Mouse (Mus musculus): ENCODE measurements around the gene Pik3ca. TPM values are rescaled to one million over a fixed set of nuclear protein-coding genes. Genes with fewer than 3 reads are reported as not detected.

Pik3ca gene
- polyA plus RNA-seq, 1 experiment, result not detected

GRCm38 (mm10) chr3:32398175-32398538 is 686 bp downstream of the Pik3ca start:
- Histone ChIP-seq H3K27ac (ENCODE audit: insufficient read depth, low read depth, low read length) (no peak overlapping the region), H3K4me3 (ENCODE audit: insufficient read depth, low read depth, low read length) (no peak overlapping the region), H3K4me1 (ENCODE audit: control insufficient read depth, insufficient read depth, low read length) (peaks cover 8% of the 10 kb centered on the region)
- 0% methylated on average over 7 of the region's 7 CpGs for WGBS
- no peak for TF ChIP-seq POLR2A (IDR thresholded peaks at IDR 0.05; ENCODE audit: insufficient read depth, low read depth, low read length)
- no peak for TF ChIP-seq CTCF (IDR thresholded peaks at IDR 0.05; ENCODE audit: insufficient read depth, low read depth, low read length)

GRCm38 (mm10) chr3:32398623-32399022 is 1.2 kb downstream of the Pik3ca start:
- H3K4me3 ChIP-seq (ENCODE audit: insufficient read depth, low read depth, low read length), result no peak overlapping the region; the same call in 1 of the 2 replicates
- 12% methylated on average over 4 of the region's 4 CpGs for WGBS
- H3K4me1 ChIP-seq (ENCODE audit: control insufficient read depth, insufficient read depth, low read length), result peaks cover 11% of the 10 kb centered on the region
- H3K27ac ChIP-seq (ENCODE audit: insufficient read depth, low read depth, low read length), result no peak overlapping the region
- TF ChIP-seq CTCF (IDR thresholded peaks at IDR 0.05; ENCODE audit: insufficient read depth, low read depth, low read length) (no peak), POLR2A (IDR thresholded peaks at IDR 0.05; ENCODE audit: insufficient read depth, low read depth, low read length) (no peak)

GRCm38 (mm10) chr3:32399381-32399780 is 1.9 kb downstream of the Pik3ca start:
- 35% methylated on average over 4 of the region's 4 CpGs for WGBS
- no peak overlapping the region for H3K4me3 ChIP-seq (ENCODE audit: insufficient read depth, low read depth, low read length)
- no peak for TF ChIP-seq POLR2A (IDR thresholded peaks at IDR 0.05; ENCODE audit: insufficient read depth, low read depth, low read length)
- TF ChIP-seq CTCF (IDR thresholded peaks at IDR 0.05; ENCODE audit: insufficient read depth, low read depth, low read length), result no peak

GRCm38 (mm10) chr3:32399931-32400330 is 2.5 kb downstream of the Pik3ca start:
- no peak overlapping the region for H3K4me3 ChIP-seq (ENCODE audit: insufficient read depth, low read depth, low read length)
- 60% methylated on average over 2 of the region's 2 CpGs for WGBS
- TF ChIP-seq CTCF (IDR thresholded peaks at IDR 0.05; ENCODE audit: insufficient read depth, low read depth, low read length) (no peak), POLR2A (IDR thresholded peaks at IDR 0.05; ENCODE audit: insufficient read depth, low read depth, low read length) (no peak)
- no peak overlapping the region for H3K27ac ChIP-seq (ENCODE audit: insufficient read depth, low read depth, low read length)
- H3K4me1 ChIP-seq (ENCODE audit: control insufficient read depth, insufficient read depth, low read length), result peaks cover 11% of the 10 kb centered on the region

More at GRCm38 (mm10) chr3:32399381-32399780, 1.9 kb downstream of the Pik3ca start:
- Histone ChIP-seq H3K27ac (ENCODE audit: insufficient read depth, low read depth, low read length) (no peak overlapping the region), H3K4me1 (ENCODE audit: control insufficient read depth, insufficient read depth, low read length) (peaks cover 11% of the 10 kb centered on the region)

- TF ChIP-seq POLR2A (IDR thresholded peaks at IDR 0.05; ENCODE audit: insufficient read depth, low read depth, low read length) (no peak), CTCF (IDR thresholded peaks at IDR 0.05; ENCODE audit: insufficient read depth, low read depth, low read length) (no peak)
- Histone ChIP-seq H3K4me3 (ENCODE audit: insufficient read depth, low read depth, low read length) (no peak overlapping the region), H3K27ac (ENCODE audit: insufficient read depth, low read depth, low read length) (no peak overlapping the region), H3K4me1 (ENCODE audit: control insufficient read depth, insufficient read depth, low read length) (peaks cover 8% of the 10 kb centered on the region)
- 72% methylated on average over 3 of the region's 3 CpGs for WGBS
Measured at GRCm38 (mm10) chr3:32401591-32401990, 4.1 kb downstream of the Pik3ca start.

GRCm38 (mm10) chr3:32402990-32403885 is 5.8 kb downstream of the Pik3ca start:
- no peak for TF ChIP-seq CTCF (IDR thresholded peaks at IDR 0.05; ENCODE audit: insufficient read depth, low read depth, low read length)
- no peak for TF ChIP-seq POLR2A (IDR thresholded peaks at IDR 0.05; ENCODE audit: insufficient read depth, low read depth, low read length)
- Histone ChIP-seq H3K4me3 (ENCODE audit: insufficient read depth, low read depth, low read length) (no peak overlapping the region), H3K27ac (ENCODE audit: insufficient read depth, low read depth, low read length) (no peak overlapping the region), H3K4me1 (ENCODE audit: control insufficient read depth, insufficient read depth, low read length) (peaks cover 8% of the 10 kb centered on the region)
- 74% methylated on average over 7 of the region's 7 CpGs for WGBS

GRCm38 (mm10) chr3:32405699-32406098 is 8.2 kb downstream of the Pik3ca start:
- WGBS, result 82% methylated on average over 1 of the region's 1 CpGs
- H3K4me1 ChIP-seq (ENCODE audit: control insufficient read depth, insufficient read depth, low read length), result peaks cover 7% of the 10 kb centered on the region
- H3K4me3 ChIP-seq (ENCODE audit: insufficient read depth, low read depth, low read length), result no peak overlapping the region
- no peak for TF ChIP-seq CTCF (IDR thresholded peaks at IDR 0.05; ENCODE audit: insufficient read depth, low read depth, low read length)
- no peak for TF ChIP-seq POLR2A (IDR thresholded peaks at IDR 0.05; ENCODE audit: insufficient read depth, low read depth, low read length)
- no peak overlapping the region for H3K27ac ChIP-seq (ENCODE audit: insufficient read depth, low read depth, low read length)

GRCm38 (mm10) chr3:32406804-32407203 is 9.3 kb downstream of the Pik3ca start:
- Histone ChIP-seq H3K4me3 (ENCODE audit: insufficient read depth, low read depth, low read length) (no peak overlapping the region), H3K4me1 (ENCODE audit: control insufficient read depth, insufficient read depth, low read length) (peaks cover 5% of the 10 kb centered on the region), H3K27ac (ENCODE audit: insufficient read depth, low read depth, low read length) (no peak overlapping the region)
- 78% methylated on average over 6 of the region's 6 CpGs for WGBS
- TF ChIP-seq POLR2A (IDR thresholded peaks at IDR 0.05; ENCODE audit: insufficient read depth, low read depth, low read length) (no peak), CTCF (IDR thresholded peaks at IDR 0.05; ENCODE audit: insufficient read depth, low read depth, low read length) (no peak)

GRCm38 (mm10) chr3:32408811-32409273 is 11.4 kb downstream of the Pik3ca start:
- TF ChIP-seq POLR2A (IDR thresholded peaks at IDR 0.05; ENCODE audit: insufficient read depth, low read depth, low read length), result no peak
- no peak for TF ChIP-seq CTCF (IDR thresholded peaks at IDR 0.05; ENCODE audit: insufficient read depth, low read depth, low read length)
- WGBS, result 94% methylated on average over 3 of the region's 3 CpGs
- H3K4me3 ChIP-seq (ENCODE audit: insufficient read depth, low read depth, low read length), result no peak overlapping the region

More at GRCm38 (mm10) chr3:32408811-32409273, 11.4 kb downstream of the Pik3ca start:
- Histone ChIP-seq H3K27ac (ENCODE audit: insufficient read depth, low read depth, low read length) (no peak overlapping the region), H3K4me1 (ENCODE audit: control insufficient read depth, insufficient read depth, low read length) (peaks cover 2% of the 10 kb centered on the region; the same call in 1 of the 2 replicates)

Data from olfactory bulb, adult 2 months (tissue).